Mouse (Mus musculus): Measurements from ENCODE around the gene Fam217b. TPM values are rescaled to one million over a fixed set of nuclear protein-coding genes. Genes with fewer than 3 reads are reported as not detected.

The Fam217b gene
- polyA plus RNA-seq, 1 experiment = not detected

DNA sequence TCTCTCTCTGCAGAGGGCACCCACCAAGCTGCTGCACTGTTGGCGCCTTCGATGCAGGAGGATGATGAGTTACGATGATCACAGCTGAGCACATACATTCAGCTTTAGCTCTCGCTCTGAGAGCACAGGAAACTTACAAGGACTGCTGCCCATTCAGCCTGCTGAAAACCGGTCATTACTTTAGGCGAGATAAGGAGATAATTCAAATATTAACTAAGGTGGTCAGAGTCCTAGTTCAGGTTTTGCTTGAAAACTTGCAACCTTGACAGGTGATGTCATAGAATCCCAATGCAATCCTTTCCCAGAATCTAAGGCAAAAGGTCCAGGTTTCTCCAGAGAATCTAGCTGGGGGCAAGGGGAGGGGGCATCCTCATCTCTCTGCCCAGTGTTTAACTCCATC, 15.1 kb downstream of the Fam217b start:
- 76% methylated on average over 6 of the region's 6 CpGs for WGBS
- H3K27ac ChIP-seq (ENCODE audit: insufficient read depth, low read depth, low read length) = no peak overlapping the region
- no peaks in the 10 kb centered on the region for H3K4me1 ChIP-seq (ENCODE audit: control insufficient read depth, insufficient read depth, low read length)
- H3K4me3 ChIP-seq (ENCODE audit: insufficient read depth, low read depth, low read length) = no peak overlapping the region
- TF ChIP-seq POLR2A (IDR thresholded peaks at IDR 0.05; ENCODE audit: insufficient read depth, low read depth, low read length) = no peak
- TF ChIP-seq CTCF (IDR thresholded peaks at IDR 0.05; ENCODE audit: insufficient read depth, low read depth, low read length) = no peak

- no peak within 1 kb of the TSS for H3K27ac ChIP-seq (ENCODE audit: insufficient read depth, low read depth, low read length)
- no peak for TF ChIP-seq POLR2A (IDR thresholded peaks at IDR 0.05; ENCODE audit: insufficient read depth, low read depth, low read length)
- TF ChIP-seq CTCF (IDR thresholded peaks at IDR 0.05; ENCODE audit: insufficient read depth, low read depth, low read length) = no peak
- H3K4me3 ChIP-seq (ENCODE audit: insufficient read depth, low read depth, low read length) = no peak within 1 kb of the TSS
- no peaks in the 10 kb centered on the region for H3K4me1 ChIP-seq (ENCODE audit: control insufficient read depth, insufficient read depth, low read length)
- 88% methylated on average over 4 of the region's 4 CpGs for WGBS
Measured at GRCm38 (mm10) chr2:178430231-178430630, 15.9 kb downstream of the Fam217b start, which contains the start of gene Cdh26. TSS of gene Cdh26 (plus strand) at chr2:178430531.

DNA sequence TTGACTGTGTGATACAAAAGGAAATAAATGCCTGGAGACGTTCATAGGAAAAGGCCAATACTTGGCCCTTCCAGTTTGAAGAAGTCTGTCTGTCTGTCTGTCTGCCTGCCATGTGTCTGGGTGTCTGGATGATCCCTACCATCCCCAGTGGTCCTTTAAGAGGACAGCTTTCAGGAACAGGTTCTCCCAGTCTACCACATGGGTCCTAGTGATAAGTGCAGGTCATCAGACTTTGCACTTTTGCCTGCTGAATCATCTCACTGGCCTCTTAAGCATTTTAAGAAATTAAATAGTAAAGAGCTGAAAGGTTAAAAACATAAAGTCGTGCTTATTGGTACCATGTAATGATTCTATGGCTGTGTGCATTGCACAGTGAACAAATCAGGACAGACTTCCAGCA, 19.2 kb downstream of the Fam217b start:
- H3K4me3 ChIP-seq (ENCODE audit: insufficient read depth, low read depth, low read length) = no peak overlapping the region
- 79% methylated on average over 2 of the region's 2 CpGs for WGBS
- no peak for TF ChIP-seq POLR2A (IDR thresholded peaks at IDR 0.05; ENCODE audit: insufficient read depth, low read depth, low read length)
- no peak for TF ChIP-seq CTCF (IDR thresholded peaks at IDR 0.05; ENCODE audit: insufficient read depth, low read depth, low read length)
- H3K4me1 ChIP-seq (ENCODE audit: control insufficient read depth, insufficient read depth, low read length) = no peaks in the 10 kb centered on the region
- no peak overlapping the region for H3K27ac ChIP-seq (ENCODE audit: insufficient read depth, low read depth, low read length)

DNA sequence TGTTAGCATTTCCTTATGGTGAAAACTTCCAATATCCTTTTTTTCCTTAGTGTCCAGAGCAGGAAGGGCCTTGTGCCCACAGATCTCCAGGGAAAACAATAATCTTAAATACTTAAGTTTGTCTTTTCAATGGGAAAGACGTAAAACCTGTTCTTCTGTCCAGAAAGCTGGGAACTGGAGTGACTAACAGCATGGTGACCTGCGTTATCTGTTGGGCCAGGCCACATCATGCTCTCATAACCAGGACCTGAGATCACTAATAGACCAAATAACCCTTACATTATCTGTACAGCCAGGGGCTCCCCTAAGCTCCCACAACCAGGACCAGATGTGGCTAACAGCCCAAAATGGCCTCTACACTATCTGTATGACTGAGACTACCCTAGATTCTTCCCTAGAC, 19.6 kb downstream of the Fam217b start:
- no peak for TF ChIP-seq CTCF (IDR thresholded peaks at IDR 0.05; ENCODE audit: insufficient read depth, low read depth, low read length)
- no peak for TF ChIP-seq POLR2A (IDR thresholded peaks at IDR 0.05; ENCODE audit: insufficient read depth, low read depth, low read length)
- 93% methylated on average over 2 of the region's 2 CpGs for WGBS

DNA sequence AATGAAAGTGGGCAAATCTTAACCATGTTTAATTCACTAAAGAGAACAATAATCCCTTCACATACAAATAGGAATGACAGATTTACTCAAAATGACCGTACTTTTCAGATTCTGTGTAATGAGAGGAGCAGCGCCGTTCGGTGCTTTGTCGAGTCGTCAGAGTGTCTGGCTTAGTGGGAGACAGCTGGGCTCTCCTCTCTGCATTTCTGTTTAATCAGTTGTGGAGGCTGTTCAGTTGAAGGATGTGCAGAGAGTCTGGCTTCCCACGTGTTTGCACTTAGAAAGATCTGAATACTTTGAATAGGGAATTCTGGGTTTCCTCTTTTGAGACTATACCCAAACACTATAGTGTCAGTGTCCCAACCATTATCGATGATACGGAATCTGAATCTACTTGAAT, 23.0 kb downstream of the Fam217b start:
- H3K4me1 ChIP-seq (ENCODE audit: control insufficient read depth, insufficient read depth, low read length) = no peaks in the 10 kb centered on the region
- WGBS = 54% methylated on average over 9 of the region's 9 CpGs
- H3K27ac ChIP-seq (ENCODE audit: insufficient read depth, low read depth, low read length) = no peak overlapping the region
- TF ChIP-seq CTCF (IDR thresholded peaks at IDR 0.05; ENCODE audit: insufficient read depth, low read depth, low read length) (no peak), POLR2A (IDR thresholded peaks at IDR 0.05; ENCODE audit: insufficient read depth, low read depth, low read length) (no peak)
- H3K4me3 ChIP-seq (ENCODE audit: insufficient read depth, low read depth, low read length) = no peak overlapping the region

More for the DNA sequence above, 19.6 kb downstream of the Fam217b start:
- Histone ChIP-seq H3K4me3 (ENCODE audit: insufficient read depth, low read depth, low read length) (no peak overlapping the region), H3K4me1 (ENCODE audit: control insufficient read depth, insufficient read depth, low read length) (no peaks in the 10 kb centered on the region), H3K27ac (ENCODE audit: insufficient read depth, low read depth, low read length) (no peak overlapping the region)

DNA sequence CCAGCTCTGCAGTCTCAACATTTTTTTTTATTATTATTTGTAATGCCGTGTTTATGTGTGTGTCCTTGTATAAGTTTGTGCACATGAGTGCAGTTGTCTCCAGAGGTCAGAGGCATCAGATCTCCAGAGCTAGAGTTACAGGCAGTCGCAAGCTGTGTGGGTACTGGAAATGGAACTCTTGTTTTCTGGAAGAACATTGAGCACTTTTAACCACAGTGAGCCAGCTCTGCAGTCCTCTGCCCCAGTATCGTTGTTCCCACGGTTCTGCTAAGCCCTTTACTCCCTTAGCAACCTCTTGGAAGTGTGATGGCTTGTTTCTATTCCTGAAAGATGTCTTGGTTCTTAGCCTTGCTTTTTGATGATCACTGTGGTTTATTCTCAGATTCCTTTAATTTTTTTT, 35.1 kb downstream of the Fam217b start:
- no peak for TF ChIP-seq CTCF (IDR thresholded peaks at IDR 0.05; ENCODE audit: insufficient read depth, low read depth, low read length)
- TF ChIP-seq POLR2A (IDR thresholded peaks at IDR 0.05; ENCODE audit: insufficient read depth, low read depth, low read length) = no peak
- H3K4me1 ChIP-seq (ENCODE audit: control insufficient read depth, insufficient read depth, low read length) = no peaks in the 10 kb centered on the region
- 64% methylated on average over 4 of the region's 4 CpGs for WGBS

GRCm38 (mm10) chr2:178450236-178450635, 35.9 kb downstream of the Fam217b start:
- no peak for TF ChIP-seq CTCF (IDR thresholded peaks at IDR 0.05; ENCODE audit: insufficient read depth, low read depth, low read length)
- TF ChIP-seq POLR2A (IDR thresholded peaks at IDR 0.05; ENCODE audit: insufficient read depth, low read depth, low read length) = no peak
- Histone ChIP-seq H3K4me1 (ENCODE audit: control insufficient read depth, insufficient read depth, low read length) (peaks cover 1% of the 10 kb centered on the region; the same call in 1 of the 2 replicates), H3K27ac (ENCODE audit: insufficient read depth, low read depth, low read length) (no peak overlapping the region), H3K4me3 (ENCODE audit: insufficient read depth, low read depth, low read length) (no peak overlapping the region)
- 53% methylated on average over 2 of the region's 2 CpGs for WGBS

More for the DNA sequence above, 35.1 kb downstream of the Fam217b start:
- H3K27ac ChIP-seq (ENCODE audit: insufficient read depth, low read depth, low read length) = no peak overlapping the region
- H3K4me3 ChIP-seq (ENCODE audit: insufficient read depth, low read depth, low read length) = no peak overlapping the region

- H3K4me3 ChIP-seq (ENCODE audit: insufficient read depth, low read depth, low read length) = no peak overlapping the region
- peaks cover 5% of the 10 kb centered on the region; the same call in 1 of the 2 replicates for H3K4me1 ChIP-seq (ENCODE audit: control insufficient read depth, insufficient read depth, low read length)
- 74% methylated on average over 10 of the region's 10 CpGs for WGBS
- TF ChIP-seq POLR2A (IDR thresholded peaks at IDR 0.05; ENCODE audit: insufficient read depth, low read depth, low read length) (no peak), CTCF (IDR thresholded peaks at IDR 0.05; ENCODE audit: insufficient read depth, low read depth, low read length) (no peak)
- no peak overlapping the region for H3K27ac ChIP-seq (ENCODE audit: insufficient read depth, low read depth, low read length)
Measured at GRCm38 (mm10) chr2:178450961-178451360, 36.6 kb downstream of the Fam217b start.

GRCm38 (mm10) chr2:178454664-178455516, 40.6 kb downstream of the Fam217b start:
- Histone ChIP-seq H3K27ac (ENCODE audit: insufficient read depth, low read depth, low read length) (no peak overlapping the region), H3K4me3 (ENCODE audit: insufficient read depth, low read depth, low read length) (no peak overlapping the region), H3K4me1 (ENCODE audit: control insufficient read depth, insufficient read depth, low read length) (peaks cover 5% of the 10 kb centered on the region; the same call in 1 of the 2 replicates)
- 23% methylated on average over 17 of the region's 17 CpGs for WGBS
- no peak for TF ChIP-seq CTCF (IDR thresholded peaks at IDR 0.05; ENCODE audit: insufficient read depth, low read depth, low read length)
- no peak for TF ChIP-seq POLR2A (IDR thresholded peaks at IDR 0.05; ENCODE audit: insufficient read depth, low read depth, low read length)

Data from olfactory bulb, adult 2 months (tissue).